Mouse (Mus musculus) midbrain, embryonic 14.5 days (tissue): ENCODE data around the gene Arid1b. TPM values are rescaled to one million over a fixed set of nuclear protein-coding genes. Genes with fewer than 3 reads are reported as not detected.

Source experiments
- ATAC-seq: fragments of 200-750 bp; cut with Nextera tagmentation; 2 replicates; pipeline ENCODE4 v1.8.0; 2017; ENCODE audit warnings: moderate number of reproducible peaks, moderate library complexity; ENCODE audit not compliant: low FRiP score, low TSS enrichment
- DNase-seq: peaks from one replicate; pipeline ENCODE4 v3.0.0-alpha.2; 2015
- H3K27ac ChIP-seq: fragments of 300-500 bp; sonication (generic); replicated peaks from 2 replicates; pipeline ENCODE4 v1.5.1; 2014; ENCODE audit warnings: mild to moderate bottlenecking, low read depth, low read length, moderate library complexity
- H3K27me3 ChIP-seq: fragments of 300-500 bp; sonication (generic); 2 replicates; pipeline ENCODE4 v1.6.1; 2014; ENCODE audit warnings: low read length, control low read depth, mixed read lengths; ENCODE audit not compliant: control insufficient read depth, insufficient read depth
- H3K36me3 ChIP-seq: fragments of 300-500 bp; sonication (generic); 2 replicates; pipeline ENCODE4 v1.6.1; 2014; ENCODE audit warnings: low read length, control low read depth; ENCODE audit not compliant: control insufficient read depth, insufficient read depth
- H3K4me1 ChIP-seq: fragments of 300-500 bp; sonication (generic); 2 replicates; pipeline ENCODE4 v1.6.1; 2014; ENCODE audit warnings: mild to moderate bottlenecking, antibody characterized with exemption, low read length, control low read depth; ENCODE audit not compliant: control insufficient read depth, insufficient read depth
- H3K4me2 ChIP-seq: fragments of 300-500 bp; sonication (generic); 2 replicates; pipeline ENCODE4 v1.6.1; 2014; ENCODE audit warnings: mild to moderate bottlenecking, low read length, moderate library complexity
- H3K4me3 ChIP-seq: fragments of 300-500 bp; sonication (generic); replicated peaks from 2 replicates; pipeline ENCODE4 v1.5.1; 2014; ENCODE audit warnings: low read depth, low read length
- H3K9ac ChIP-seq: fragments of 300-500 bp; sonication (generic); replicated peaks from 2 replicates; pipeline ENCODE4 v1.6.1; 2014; ENCODE audit warnings: mild to moderate bottlenecking, low read length, moderate library complexity
- H3K9me3 ChIP-seq: fragments of 300-500 bp; sonication (generic); 2 replicates; pipeline ENCODE4 v1.6.1; 2016; ENCODE audit warnings: low read length, control low read depth, mixed read lengths; ENCODE audit not compliant: control insufficient read depth
- WGBS: fragments of 180-500 bp; shearing (Covaris S2); extraction: QIAGEN DNeasy Blood & Tissue Kit; methylation state at CpG from one replicate; pipeline ENCODE4 v1.1.7; 2014; 5-methylcytosine and 5-hydroxymethylcytosine counted together
- polyA plus RNA-seq: library from polyadenylated mRNA; unstranded; fragments of >200 nt; fragmentation: Nextera tagmentation; extraction: Ambion mirVana; gene quantifications from 2 replicates; pipeline ENCODE4 v1.2.1, GENCODE M21; 2014

The Arid1b gene
- polyA plus RNA-seq, 1 experiment from 2014 or later, result 23.8 TPM

DNA sequence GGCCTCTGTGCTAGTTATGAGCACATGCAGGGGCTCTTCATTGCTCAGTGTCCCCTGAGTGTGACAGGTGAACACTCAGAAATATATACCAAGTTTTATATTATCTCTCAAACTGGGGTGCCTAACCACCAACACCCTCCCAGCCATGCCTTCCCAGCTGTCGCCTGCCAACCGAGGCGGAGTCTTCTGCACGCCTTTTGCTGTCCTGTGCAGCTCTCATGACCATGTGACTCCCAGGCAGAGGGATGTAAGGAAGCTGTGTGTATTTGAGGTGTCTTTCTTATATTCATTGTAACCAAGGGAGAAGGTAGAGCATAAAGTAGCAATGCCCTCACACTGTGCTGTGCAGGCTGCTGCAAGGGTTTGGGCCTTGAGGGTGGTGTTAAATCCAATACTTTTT lies 268.7 kb downstream of the Arid1b start:
- peaks cover 12% of the 10 kb centered on the region; the same call in 1 of the 2 replicates for H3K36me3 ChIP-seq
- no peaks in the 10 kb centered on the region for H3K27me3 ChIP-seq
- DNase-seq, result no peak
- no peak overlapping the region for H3K9ac ChIP-seq
- H3K4me2 ChIP-seq, result no peak overlapping the region
- peaks cover 17% of the 10 kb centered on the region for H3K4me1 ChIP-seq
- no peak overlapping the region for H3K4me3 ChIP-seq
- WGBS, result 74% methylated on average over 4 of the region's 4 CpGs
- H3K27ac ChIP-seq, result no peak overlapping the region
- ATAC-seq, result no peak
- H3K9me3 ChIP-seq, result no peaks in the 10 kb centered on the region

DNA sequence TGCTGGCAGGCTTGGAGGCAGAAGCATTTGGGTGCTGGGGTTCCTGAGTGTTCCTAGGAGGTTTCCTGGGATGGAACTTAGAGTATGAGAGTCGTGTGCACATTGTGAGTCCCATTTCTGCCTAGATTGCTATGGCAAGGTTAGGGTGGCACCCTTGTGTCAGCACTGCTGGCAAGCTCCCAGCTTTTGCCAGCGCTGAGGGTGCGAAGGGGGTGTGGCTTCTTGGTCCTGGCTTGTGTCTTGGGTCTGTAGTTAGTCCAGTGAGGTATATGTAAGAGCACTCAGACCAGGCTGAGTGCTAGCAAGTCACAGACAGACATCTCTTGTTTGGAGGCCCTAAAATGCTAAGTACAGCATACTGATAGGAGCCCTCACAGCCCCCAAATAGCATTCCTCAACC lies 270.7 kb downstream of the Arid1b start:
- DNase-seq, result no peak
- H3K9me3 ChIP-seq, result no peaks in the 10 kb centered on the region
- peaks cover 21% of the 10 kb centered on the region for H3K4me1 ChIP-seq
- H3K36me3 ChIP-seq, result peaks cover 15% of the 10 kb centered on the region; the same call in 1 of the 2 replicates
- WGBS, result 97% methylated on average over 3 of the region's 3 CpGs
- H3K4me2 ChIP-seq, result no peak overlapping the region
- ATAC-seq, result no peak
- H3K27me3 ChIP-seq, result no peaks in the 10 kb centered on the region
- no peak overlapping the region for H3K9ac ChIP-seq
- no peak overlapping the region for H3K27ac ChIP-seq
- no peak overlapping the region for H3K4me3 ChIP-seq

DNA sequence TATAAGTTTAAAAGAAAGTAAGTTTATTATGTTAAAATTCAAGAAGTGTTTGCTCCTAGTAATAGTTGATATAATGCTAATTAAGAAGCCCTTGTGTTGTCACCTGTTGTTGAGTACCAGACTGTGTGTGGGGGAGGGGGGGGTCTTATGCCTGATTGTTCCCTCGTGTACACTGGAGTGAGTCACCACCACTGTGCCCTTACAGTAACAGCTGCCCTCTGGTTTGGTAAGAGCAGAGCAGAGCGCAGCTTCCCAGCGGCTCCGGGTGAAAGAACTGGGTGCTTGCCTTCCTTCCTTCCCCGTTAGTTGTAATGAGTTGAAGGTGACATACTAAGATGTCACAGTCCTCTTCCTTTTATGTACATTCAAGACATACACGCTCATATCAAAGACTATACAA lies 271.5 kb downstream of the Arid1b start:
- no peaks in the 10 kb centered on the region for H3K9me3 ChIP-seq
- H3K4me2 ChIP-seq, result no peak overlapping the region
- peaks cover 21% of the 10 kb centered on the region for H3K4me1 ChIP-seq
- no peak for DNase-seq
- no peaks in the 10 kb centered on the region for H3K27me3 ChIP-seq
- ATAC-seq, result no peak
- H3K4me3 ChIP-seq, result no peak overlapping the region
- no peak overlapping the region for H3K9ac ChIP-seq
- peaks cover 15% of the 10 kb centered on the region; the same call in 1 of the 2 replicates for H3K36me3 ChIP-seq
- no peak overlapping the region for H3K27ac ChIP-seq
- 94% methylated on average over 6 of the region's 6 CpGs for WGBS

DNA sequence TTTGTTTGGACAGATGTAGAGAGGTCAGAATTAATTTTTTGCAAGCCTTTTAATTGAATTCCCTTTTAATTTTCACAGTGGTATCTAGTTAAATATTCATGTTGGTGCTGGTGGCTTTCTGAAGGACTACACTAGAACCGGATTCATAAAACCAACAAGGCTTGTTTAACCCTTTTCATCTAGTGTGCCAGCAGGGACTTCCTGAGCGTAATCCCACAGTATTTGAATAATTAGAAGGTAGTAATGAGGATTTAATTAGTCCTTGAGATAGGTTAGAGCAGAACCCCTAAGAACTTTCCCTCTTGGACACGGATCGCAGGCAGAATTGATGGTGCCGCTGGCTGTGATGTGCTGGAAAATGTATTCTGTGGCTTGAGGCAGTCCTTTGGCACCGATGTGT lies 273.6 kb downstream of the Arid1b start:
- Histone ChIP-seq H3K27me3 (no peaks in the 10 kb centered on the region), H3K4me3 (no peak overlapping the region), H3K27ac (no peak overlapping the region), H3K9me3 (no peaks in the 10 kb centered on the region), H3K36me3 (peaks cover 15% of the 10 kb centered on the region; the same call in 1 of the 2 replicates), H3K4me1 (peaks cover 15% of the 10 kb centered on the region; the same call in 1 of the 2 replicates), H3K9ac (no peak overlapping the region), H3K4me2 (no peak overlapping the region)
- WGBS, result 48% methylated on average over 6 of the region's 6 CpGs
- DNase-seq, result peak; percentile 37
- ATAC-seq, result no peak

DNA sequence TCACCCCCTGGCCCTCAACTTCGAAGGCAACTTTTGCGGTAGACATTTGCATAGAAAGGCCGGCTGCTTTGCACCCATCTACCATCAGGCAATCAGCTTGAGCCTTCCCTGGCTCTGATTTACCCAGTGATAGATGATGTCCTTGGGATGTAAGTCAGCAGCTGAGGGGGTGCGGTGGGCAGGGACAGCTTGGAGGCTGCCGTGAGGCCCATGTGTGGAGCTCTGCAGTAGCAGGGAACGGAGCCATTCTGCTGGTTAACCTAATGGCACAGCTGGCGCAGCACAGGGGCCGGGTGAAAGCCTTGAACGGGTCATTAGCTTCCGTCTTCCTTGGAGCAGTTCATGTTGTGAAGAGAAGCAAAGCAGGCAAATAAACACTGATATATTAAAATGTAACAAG lies 275.2 kb downstream of the Arid1b start:
- H3K27me3 ChIP-seq, result no peaks in the 10 kb centered on the region
- ATAC-seq (no peak), DNase-seq (no peak)
- peaks cover 9% of the 10 kb centered on the region; the same call in 1 of the 2 replicates for H3K36me3 ChIP-seq
- no peak overlapping the region for H3K9ac ChIP-seq
- WGBS, result 88% methylated on average over 10 of the region's 10 CpGs
- H3K4me3 ChIP-seq, result no peak overlapping the region
- peak overlapping the region; percentile 0; the same call in 1 of the 2 replicates for H3K27ac ChIP-seq
- no peaks in the 10 kb centered on the region for H3K9me3 ChIP-seq
- no peak overlapping the region for H3K4me2 ChIP-seq
- peaks cover 14% of the 10 kb centered on the region; the same call in 1 of the 2 replicates for H3K4me1 ChIP-seq

DNA sequence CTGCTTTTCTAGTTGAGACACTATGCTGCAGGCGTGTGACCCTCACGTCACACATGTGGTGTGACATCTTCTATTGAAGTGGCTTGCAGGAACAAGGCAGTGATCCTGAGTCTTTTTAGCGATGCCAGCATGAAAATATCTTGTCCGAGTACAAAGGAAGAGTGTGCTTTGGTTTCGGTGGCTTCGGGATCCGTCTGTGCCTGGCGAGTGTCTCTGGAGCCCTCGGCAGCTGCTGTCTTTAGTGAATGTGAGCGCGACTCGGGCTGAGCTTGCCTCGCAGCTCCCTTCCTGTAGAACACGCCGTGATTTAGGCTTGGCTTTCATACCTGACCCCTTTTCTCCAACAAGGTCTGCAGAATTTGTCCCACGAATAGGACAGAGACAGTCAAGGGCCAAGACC lies 275.6 kb downstream of the Arid1b start:
- peak; percentile 52 for DNase-seq
- H3K4me3 ChIP-seq, result no peak overlapping the region
- H3K9me3 ChIP-seq, result no peaks in the 10 kb centered on the region
- no peak for ATAC-seq
- no peak overlapping the region for H3K4me2 ChIP-seq
- peak overlapping the region; percentile 0; the same call in 1 of the 2 replicates for H3K27ac ChIP-seq
- WGBS, result 67% methylated on average over 16 of the region's 16 CpGs
- H3K36me3 ChIP-seq, result peaks cover 6% of the 10 kb centered on the region; the same call in 1 of the 2 replicates
- no peaks in the 10 kb centered on the region for H3K27me3 ChIP-seq
- H3K4me1 ChIP-seq, result peaks cover 14% of the 10 kb centered on the region; the same call in 1 of the 2 replicates
- H3K9ac ChIP-seq, result no peak overlapping the region

DNA sequence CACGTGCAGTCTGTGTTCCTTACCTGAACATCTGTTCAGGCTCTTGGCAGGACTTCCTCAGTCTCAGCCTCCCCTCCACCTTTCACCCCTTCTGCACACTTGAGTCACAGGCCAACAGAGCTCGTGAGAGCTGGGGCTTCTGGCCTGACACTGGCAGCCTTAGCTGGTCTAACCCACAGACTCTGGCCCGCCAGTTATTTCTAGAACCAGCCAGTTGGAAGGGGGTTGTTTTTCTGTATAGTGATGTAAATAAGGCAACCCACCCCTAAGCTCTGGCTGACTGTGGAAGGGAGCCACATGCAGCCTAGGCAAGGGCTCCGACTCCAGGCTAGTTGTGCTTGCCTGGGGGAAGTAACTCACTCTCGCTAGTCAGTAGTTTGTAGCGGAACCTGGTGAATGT lies 276.7 kb downstream of the Arid1b start:
- 53% methylated on average over 6 of the region's 6 CpGs for WGBS

DNA sequence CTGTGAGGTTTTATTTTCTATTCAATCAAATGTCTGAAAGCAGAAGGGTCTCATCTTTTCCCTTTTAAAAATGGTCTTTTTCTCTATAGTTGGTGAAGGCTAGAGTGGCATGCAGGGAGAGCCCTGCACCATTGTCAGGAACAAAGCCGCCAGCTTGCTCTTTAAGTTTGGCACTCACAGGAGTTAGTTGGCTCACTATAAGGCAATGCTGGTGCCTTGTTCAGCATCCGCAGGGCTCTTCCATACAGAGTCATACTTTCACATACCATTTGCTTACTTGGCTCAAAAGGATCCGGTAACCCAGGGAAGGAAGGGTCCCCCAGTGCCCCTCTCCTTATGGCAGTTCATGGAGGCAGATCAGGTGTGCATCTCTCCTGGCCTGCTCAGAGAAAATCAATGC lies 279.0 kb downstream of the Arid1b start:
- no peaks in the 10 kb centered on the region for H3K27me3 ChIP-seq
- H3K27ac ChIP-seq, result no peak overlapping the region
- H3K4me2 ChIP-seq, result no peak overlapping the region
- peaks cover 3% of the 10 kb centered on the region; the same call in 1 of the 2 replicates for H3K36me3 ChIP-seq
- no peak overlapping the region for H3K9ac ChIP-seq
- WGBS, result 90% methylated on average over 3 of the region's 3 CpGs
- DNase-seq (no peak), ATAC-seq (no peak)
- peaks cover 3% of the 10 kb centered on the region; the same call in 1 of the 2 replicates for H3K4me1 ChIP-seq
- H3K9me3 ChIP-seq, result no peaks in the 10 kb centered on the region
- H3K4me3 ChIP-seq, result no peak overlapping the region

More for the DNA sequence above, 276.7 kb downstream of the Arid1b start:
- ATAC-seq (no peak), DNase-seq (no peak)
- no peaks in the 10 kb centered on the region for H3K27me3 ChIP-seq
- H3K4me2 ChIP-seq, result no peak overlapping the region
- peaks cover 14% of the 10 kb centered on the region; the same call in 1 of the 2 replicates for H3K4me1 ChIP-seq
- H3K27ac ChIP-seq, result no peak overlapping the region
- no peak overlapping the region for H3K4me3 ChIP-seq
- peaks cover 6% of the 10 kb centered on the region; the same call in 1 of the 2 replicates for H3K36me3 ChIP-seq
- H3K9ac ChIP-seq, result no peak overlapping the region
- no peaks in the 10 kb centered on the region for H3K9me3 ChIP-seq

DNA sequence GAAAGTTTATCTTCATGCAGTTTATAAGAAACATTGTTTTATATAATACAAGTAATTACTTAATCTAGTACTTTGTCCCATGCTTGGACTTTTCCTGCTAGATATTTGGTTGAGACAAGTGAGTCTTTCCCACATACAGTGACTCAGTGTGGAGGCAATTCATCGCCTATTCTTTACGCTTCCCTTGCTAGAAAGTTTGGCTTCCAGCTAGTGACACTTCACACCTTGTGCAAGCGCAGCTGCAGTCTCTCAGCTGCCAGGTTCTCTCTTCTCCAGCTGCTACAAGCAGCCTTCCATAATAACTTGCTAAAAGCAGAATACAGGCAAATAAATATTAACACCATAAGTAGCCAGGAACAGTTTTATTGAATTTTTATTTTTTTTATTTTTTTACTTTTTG lies 279.6 kb downstream of the Arid1b start:
- Histone ChIP-seq H3K27me3 (no peaks in the 10 kb centered on the region), H3K9me3 (no peaks in the 10 kb centered on the region), H3K4me1 (peaks cover 3% of the 10 kb centered on the region; the same call in 1 of the 2 replicates), H3K4me3 (no peak overlapping the region), H3K27ac (no peak overlapping the region), H3K36me3 (0 out of 2 replicates have a peak, but pooled peaks cover 2% of the 10 kb centered on the region), H3K4me2 (no peak overlapping the region), H3K9ac (no peak overlapping the region)
- WGBS, result 86% methylated on average over 3 of the region's 3 CpGs
- no peak for ATAC-seq
- DNase-seq, result no peak
